13 mouse cellular contexts compared by ENCODE assay signal in genomic region chr14:87864388-87865215, GRCm38 (mm10).
DNase-seq lines count a peak whose midpoint lies in the region; ATAC-seq and TF ChIP-seq lines count a peak whose summit lies in the region.
"Had no signal": no experiment of that assay in that cellular context is flagged by ENCODE, and none has a peak within 500 bp of the region (broad histone marks: within the 10 kb centered on the region; RNA-seq: fewer than 3 reads in every experiment).

No protein-coding gene starts in this region.

- TF ChIP-seq CTCF in midbrain, postnatal 0 days (IDR thresholded peaks at IDR 0.05) = no peak

- 79% methylated on average over 9 of the region's 9 CpGs for WGBS in lung, embryonic 15.5 days
- 88% methylated on average over 9 of the region's 9 CpGs for WGBS in hindbrain, embryonic 15.5 days
- WGBS in midbrain, postnatal 0 days = 91% methylated on average over 9 of the region's 9 CpGs

- no peak overlapping the region for H3K4me3 ChIP-seq in lung, embryonic 15.5 days
- H3K4me3 ChIP-seq in hindbrain, embryonic 15.5 days = no peak overlapping the region
- no peak overlapping the region for H3K4me3 ChIP-seq in midbrain, postnatal 0 days (ENCODE audit: low read depth, low read length)
- H3K4me3 ChIP-seq: left cerebral cortex, adult 2 months had no signal

- ATAC-seq in lung, embryonic 15.5 days (ENCODE audit: borderline replicate concordance, extremely low read depth, low FRiP score, low TSS enrichment) = peak; percentile 27; the same call in 1 of the 2 replicates
- ATAC-seq in hindbrain, embryonic 15.5 days (ENCODE audit: low FRiP score, low read depth) = peak; percentile 48; the same call in 1 of the 2 replicates
- ATAC-seq in midbrain, postnatal 0 days (ENCODE audit: low FRiP score) = peak; percentile 38
- ATAC-seq: lung, postnatal 0 days had no signal

- no peaks in the 10 kb centered on the region for H3K4me1 ChIP-seq in lung, embryonic 15.5 days
- H3K4me1 ChIP-seq in hindbrain, embryonic 15.5 days (replicated peaks) = peaks cover 8% of the 10 kb centered on the region
- H3K4me1 ChIP-seq in midbrain, postnatal 0 days (ENCODE audit: insufficient read depth, low read length) = no peaks in the 10 kb centered on the region

- H3K9me3 ChIP-seq in lung, embryonic 15.5 days = no peaks in the 10 kb centered on the region
- no peaks in the 10 kb centered on the region for H3K9me3 ChIP-seq in hindbrain, embryonic 15.5 days
- no peaks in the 10 kb centered on the region for H3K9me3 ChIP-seq in midbrain, postnatal 0 days (ENCODE audit: low read length)

- H3K27me3 ChIP-seq in lung, embryonic 15.5 days = no peaks in the 10 kb centered on the region
- H3K27me3 ChIP-seq in hindbrain, embryonic 15.5 days = no peaks in the 10 kb centered on the region
- H3K27me3 ChIP-seq in midbrain, postnatal 0 days (ENCODE audit: insufficient read depth, low read length) = no peaks in the 10 kb centered on the region

- H3K9ac ChIP-seq in lung, embryonic 15.5 days = no peak overlapping the region
- H3K9ac ChIP-seq in hindbrain, embryonic 15.5 days = no peak overlapping the region
- no peak overlapping the region for H3K9ac ChIP-seq in midbrain, postnatal 0 days (replicated peaks; ENCODE audit: low read length, poor library complexity, severe bottlenecking)

- no peaks in the 10 kb centered on the region for H3K36me3 ChIP-seq in lung, embryonic 15.5 days
- no peaks in the 10 kb centered on the region for H3K36me3 ChIP-seq in hindbrain, embryonic 15.5 days
- H3K36me3 ChIP-seq in midbrain, postnatal 0 days (ENCODE audit: insufficient read depth, low read length) = no peaks in the 10 kb centered on the region

- H3K27ac ChIP-seq in lung, embryonic 15.5 days = no peak overlapping the region
- no peak overlapping the region for H3K27ac ChIP-seq in hindbrain, embryonic 15.5 days (replicated peaks)
- H3K27ac ChIP-seq in midbrain, postnatal 0 days (ENCODE audit: low read depth, low read length) = no peak overlapping the region
- H3K27ac ChIP-seq: left cerebral cortex, adult 2 months had no signal

- H3K4me2 ChIP-seq in lung, embryonic 15.5 days = no peak overlapping the region
- H3K4me2 ChIP-seq in hindbrain, embryonic 15.5 days = no peak overlapping the region
- no peak overlapping the region for H3K4me2 ChIP-seq in midbrain, postnatal 0 days (ENCODE audit: low read depth, low read length, poor library complexity, severe bottlenecking)

- peak; percentile 3 to 12 for DNase-seq in cerebellum, postnatal 10 days
- DNase-seq in cerebellum, adult 18-20 months = no peak
- no peak for DNase-seq in lung, postnatal 10 days
- DNase-seq in midbrain, postnatal 0 days (ENCODE audit: low spot score) = no peak
- DNase-seq in heart, adult 9 months (ENCODE audit: low spot score in 2 of 2) = no peak
- no peak for DNase-seq in urinary bladder, postnatal 36 days (ENCODE audit: low spot score in 2 of 2)
- DNase-seq: adrenal gland, postnatal 14 days; gastrocnemius, postnatal 36 days; kidney, postnatal 4 days had no signal

Comparison
In these comparisons a context has a peak if more than half of its experiments do, and no peak if none do; other contexts are left out.
1. DNase-seq: peak in cerebellum, postnatal 10 days (2 of 2); none in cerebellum, adult 18-20 months (0 of 2), lung, postnatal 10 days (single experiment), midbrain, postnatal 0 days (single experiment), heart, adult 9 months (0 of 2) and urinary bladder, postnatal 36 days (0 of 2).
2. Peak in every context shown above with its lines, with median percentiles within 50 percentile points of each other: ATAC-seq.